Mouse (Mus musculus): ENCODE measurements around the gene Gtpbp1.

- TF ChIP-seq CTCF (IDR thresholded peaks at IDR 0.05; ENCODE audit: low read depth, low read length) (no peak), POLR2A (IDR thresholded peaks at IDR 0.05; ENCODE audit: extremely low read depth, insufficient read depth, low read length) (no peak)
Measured at GRCm38 (mm10) chr15:79706603-79707214, 16.1 kb downstream of the Gtpbp1 start.
